Mouse (Mus musculus) embryo, embryonic 11 days (tissue): ENCODE data around the gene Rptor.
A peak's percentile ranks its signal among the peaks of the same experiment; 100 is the strongest.

ENCODE experiments used
- DNase-seq: peaks from one replicate; pipeline ENCODE4 v3.0.0-alpha.2; 2015

The Rptor gene

DNA sequence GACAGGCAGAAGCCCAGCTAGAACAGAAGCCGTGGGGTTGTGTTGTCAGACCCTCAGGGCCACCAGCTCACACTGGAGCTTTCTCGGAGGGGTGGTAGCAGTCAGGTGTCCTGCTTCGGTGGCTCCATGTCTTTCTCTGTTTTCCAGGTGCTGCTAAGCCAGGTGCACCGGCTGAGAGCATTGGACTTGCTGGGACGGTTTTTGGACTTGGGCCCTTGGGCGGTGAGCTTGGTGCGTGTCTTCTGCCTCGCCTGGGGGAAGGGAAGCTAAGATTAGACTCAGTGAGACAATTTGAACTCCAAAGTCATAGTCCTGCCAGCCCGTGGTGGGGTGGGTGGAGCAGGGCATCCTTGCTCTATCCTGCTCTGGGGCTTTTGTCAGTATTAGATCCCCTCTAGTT lies 218.8 kb downstream of the Rptor start:
- DNase-seq = no peak

DNA sequence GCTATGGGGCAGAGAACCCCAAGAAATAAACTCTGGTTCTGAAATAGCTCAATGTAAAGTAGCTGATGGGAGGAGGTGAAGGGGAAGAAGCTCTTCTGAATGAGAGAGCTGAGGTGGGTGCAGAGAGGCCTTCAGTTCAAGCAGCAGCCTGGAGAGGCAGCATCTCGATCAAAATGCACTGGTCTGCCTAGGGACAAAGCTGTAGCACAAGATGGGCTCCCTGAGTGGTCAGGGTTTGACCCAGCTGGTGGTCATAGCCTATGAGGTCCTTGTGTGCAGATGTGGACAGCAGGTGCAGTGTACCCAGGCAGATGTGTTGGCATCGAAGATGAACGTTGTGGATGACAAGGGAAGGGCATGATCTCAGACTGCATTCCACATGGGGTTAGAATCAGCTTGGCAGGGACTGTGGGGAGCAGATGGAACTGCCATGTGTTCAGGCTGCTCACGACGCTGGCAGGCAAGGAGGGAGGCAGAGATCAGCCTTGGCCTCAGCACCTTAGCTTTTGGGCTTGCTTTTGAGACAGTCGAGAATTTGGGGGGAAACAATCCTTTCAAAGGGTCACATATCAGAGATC lies 221.5 kb downstream of the Rptor start:
- DNase-seq = no peak

DNA sequence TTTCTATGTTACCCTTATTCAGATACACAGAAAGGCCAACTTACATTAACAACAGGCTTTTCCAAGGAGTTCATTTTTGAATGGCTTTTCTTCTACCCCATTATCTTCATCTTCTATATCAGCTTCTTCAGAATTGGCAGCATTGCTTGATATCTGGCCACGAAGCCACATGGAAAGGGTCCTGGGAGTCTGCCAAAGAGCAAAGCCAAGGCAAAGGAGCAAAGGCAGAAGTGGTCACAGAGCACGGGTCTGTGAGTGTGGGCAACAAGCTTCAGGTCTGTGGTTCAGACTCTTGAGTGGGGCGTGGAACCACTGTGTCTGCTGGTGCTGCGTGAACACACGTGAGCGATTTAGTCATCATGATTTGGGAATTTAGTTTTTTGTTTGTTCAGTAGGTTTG lies 223.1 kb downstream of the Rptor start:
- no peak for DNase-seq

DNA sequence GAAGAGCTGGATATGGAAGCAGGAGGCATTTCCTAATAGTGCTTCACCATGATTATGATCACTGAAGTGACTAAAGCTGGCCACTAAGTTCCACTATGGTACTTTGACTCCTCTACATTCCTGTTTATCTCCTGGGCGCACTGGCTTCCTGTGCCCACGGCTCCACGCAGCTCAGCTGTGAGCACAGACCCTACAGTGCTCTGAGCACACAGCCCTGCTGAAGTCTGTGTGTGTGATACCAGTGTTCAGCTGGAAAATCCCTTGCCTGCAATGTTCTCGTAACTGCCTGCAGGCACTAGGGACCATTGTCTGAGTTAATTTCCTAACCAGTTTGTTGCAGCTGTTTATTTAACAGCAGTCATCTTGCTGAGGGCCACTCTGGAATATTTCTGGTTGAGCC lies 223.5 kb downstream of the Rptor start:
- no peak for DNase-seq

DNA sequence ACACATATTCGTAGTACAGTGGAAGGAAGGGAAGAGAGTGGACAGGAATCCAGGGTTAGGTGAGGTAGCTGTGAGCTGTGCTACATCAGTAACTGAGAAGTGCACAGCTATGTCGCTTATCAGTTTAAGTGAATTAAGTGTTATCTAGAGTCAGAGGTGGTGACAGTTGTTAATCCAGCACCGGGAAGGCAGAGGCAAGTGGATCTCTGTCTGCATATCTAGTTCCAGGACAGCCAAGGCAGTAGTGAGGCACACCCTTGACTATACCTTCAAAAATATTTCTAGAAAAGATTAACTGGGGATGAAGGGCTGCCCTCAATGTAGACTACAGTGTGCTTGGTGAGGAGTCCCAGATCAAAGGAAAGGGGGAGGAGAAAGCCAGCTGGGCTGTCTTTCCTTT lies 226.4 kb downstream of the Rptor start:
- no peak for DNase-seq

DNA sequence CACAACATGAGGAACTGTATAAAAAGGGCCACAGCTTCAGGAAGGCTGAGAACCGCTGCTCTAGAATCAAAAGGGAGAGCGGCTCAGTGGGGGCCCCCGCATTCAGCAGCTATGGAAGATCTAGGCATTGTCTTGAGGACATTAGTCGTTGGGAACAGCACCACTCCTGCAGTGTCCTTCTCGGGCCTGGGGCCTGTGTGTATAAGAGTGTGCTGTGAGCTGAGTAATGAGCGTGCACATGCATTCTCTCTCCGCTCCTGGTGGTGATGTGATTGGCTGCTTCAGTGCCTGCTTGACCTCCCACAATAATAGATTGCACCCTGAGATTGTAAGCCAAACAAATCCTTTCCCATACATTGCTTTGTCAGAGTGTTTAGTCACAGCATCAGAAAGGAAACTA lies 229.0 kb downstream of the Rptor start:
- DNase-seq = peak; percentile 39

DNA sequence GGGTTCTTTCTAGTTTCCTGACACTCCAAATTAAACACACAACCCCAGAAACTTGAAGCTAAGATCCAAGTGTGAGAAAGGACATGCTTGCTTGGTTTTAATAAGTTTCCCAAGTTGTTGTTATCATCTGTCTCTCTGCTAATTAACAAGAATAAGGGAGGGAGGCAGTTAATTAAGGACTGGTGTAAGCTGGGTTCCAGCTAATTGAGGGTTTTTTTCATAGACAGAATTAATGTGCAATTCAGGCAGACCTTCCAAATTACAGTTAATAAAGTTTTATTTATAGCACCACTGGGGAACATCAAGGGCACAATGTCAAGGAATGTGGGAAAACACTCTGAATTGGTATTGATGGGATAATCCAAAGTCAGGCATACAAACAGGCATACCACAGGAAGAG lies 230.6 kb downstream of the Rptor start:
- DNase-seq = no peak

DNA sequence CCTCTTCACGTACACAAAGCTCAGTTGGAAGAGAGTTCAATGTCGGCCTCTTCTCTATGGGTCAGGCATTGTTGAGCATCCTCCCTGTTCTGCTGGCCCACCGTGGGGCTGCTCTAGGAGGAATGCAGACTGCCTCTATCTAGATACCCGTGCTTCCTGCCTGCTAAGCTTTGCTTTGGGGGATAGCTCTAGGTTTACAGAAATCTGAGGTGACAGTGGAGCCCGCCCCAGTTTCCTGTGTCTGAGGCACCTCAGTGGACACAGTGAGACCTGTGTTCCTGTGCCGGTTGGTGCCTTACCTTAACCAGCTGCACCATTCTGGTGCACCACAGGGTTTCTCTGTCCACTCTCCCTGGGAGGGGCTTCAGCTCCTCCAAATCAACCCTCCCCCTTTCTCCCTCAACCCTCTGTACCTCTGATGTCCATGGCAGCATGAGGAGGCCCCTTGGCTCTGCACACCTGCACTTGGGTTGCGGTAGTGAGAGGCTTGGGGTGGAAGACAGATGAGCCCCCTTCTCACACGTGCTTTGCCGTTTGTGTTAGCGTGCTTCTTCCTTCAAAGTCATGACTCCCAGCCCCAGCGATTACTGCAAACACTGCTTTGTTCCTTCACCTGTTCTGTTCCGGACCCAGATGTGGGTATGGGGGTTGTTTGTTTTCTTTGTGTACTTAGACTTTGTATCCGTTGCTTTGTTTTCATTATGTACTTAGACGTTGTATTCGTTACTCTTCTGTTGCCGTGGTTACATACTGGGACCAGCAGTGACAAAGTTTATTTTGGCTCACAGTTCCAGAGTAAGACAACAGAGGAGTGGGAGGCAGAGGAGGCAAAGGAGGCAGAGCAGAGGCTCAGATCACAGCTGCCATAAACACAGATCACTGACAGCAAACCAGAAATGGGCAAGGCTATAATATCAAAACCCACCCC lies 231.4 kb downstream of the Rptor start:
- DNase-seq = no peak

DNA sequence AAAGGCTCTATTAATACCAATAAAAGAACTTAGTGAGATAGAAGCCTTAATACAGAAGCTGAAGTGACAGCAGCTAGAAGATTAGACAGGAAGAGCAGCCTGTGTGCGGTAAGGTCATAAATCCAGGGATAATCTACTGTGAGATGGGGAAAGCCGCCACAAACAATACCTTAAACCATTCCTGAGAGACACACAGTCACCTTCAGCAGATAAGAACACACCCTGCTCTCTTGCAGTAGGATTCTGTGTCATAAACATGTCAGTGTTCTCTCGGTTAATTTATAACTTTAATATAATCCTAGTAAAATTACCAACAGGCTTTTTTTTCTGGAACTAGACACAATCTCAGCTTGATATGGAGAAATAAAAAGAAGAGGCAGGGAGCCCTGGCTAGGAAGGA lies 233.6 kb downstream of the Rptor start:
- DNase-seq = no peak

DNA sequence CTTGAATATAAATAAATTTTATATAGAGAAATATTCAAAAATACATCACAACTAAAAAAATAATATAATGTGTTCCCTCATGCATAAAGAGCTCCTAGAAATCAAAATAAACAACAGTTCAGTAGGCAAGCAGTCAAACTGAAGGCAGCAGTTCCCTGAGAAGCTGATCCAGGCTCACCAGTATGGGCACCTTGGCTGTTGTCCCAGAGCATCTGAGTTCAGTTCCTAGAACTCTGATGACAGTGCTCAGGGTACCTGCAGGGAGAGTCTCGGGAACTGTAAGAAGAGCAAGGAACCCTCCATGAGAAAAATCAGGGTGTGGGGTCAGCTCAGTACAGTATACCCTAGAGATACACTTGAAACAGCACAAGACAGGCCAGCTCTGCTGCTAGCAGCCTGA lies 235.1 kb downstream of the Rptor start:
- no peak for DNase-seq

DNA sequence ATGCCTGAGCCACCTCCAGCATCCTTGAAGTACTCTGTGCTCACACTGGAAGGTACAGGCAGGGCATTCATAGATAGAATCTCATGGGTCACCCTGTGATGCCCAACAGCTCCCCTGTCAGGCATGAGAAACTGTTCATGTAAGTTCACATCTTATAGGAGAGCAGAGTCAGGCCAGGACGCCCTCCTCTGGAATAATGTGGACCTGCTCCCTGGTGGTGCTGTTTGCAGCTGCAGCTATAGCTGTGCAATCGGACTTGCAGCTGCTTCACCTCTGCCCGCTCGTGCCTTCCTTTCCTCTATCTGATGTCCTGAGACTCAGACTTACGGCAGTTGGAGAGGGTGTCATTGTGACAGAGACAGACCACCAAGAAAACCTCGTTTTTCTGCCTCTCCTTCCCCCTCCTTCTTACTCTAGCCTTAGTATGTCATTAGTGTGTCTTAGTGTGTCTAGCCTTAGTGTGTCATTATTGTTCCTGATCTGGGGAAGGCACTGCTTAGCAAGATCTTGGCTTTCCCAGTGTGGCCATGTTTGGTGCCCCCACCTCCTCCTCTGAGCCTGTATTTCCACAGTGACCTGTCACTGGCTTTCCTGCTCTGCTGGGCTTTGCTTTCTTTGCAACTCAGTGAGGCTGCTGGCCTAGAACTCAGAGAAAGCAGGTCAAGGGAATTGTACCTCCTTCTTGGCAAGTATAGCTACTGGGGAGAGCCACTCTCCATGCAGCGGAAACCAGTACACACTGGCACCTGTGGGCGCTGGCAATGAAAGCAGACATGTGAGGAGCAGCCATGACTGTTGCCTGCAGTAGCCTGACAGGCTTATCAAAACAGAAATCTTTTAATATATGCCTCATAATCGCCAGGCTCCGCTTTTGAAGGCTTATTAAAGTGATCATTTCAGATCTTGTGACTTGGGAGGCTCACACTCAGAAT lies 237.0 kb downstream of the Rptor start:
- DNase-seq = no peak

DNA sequence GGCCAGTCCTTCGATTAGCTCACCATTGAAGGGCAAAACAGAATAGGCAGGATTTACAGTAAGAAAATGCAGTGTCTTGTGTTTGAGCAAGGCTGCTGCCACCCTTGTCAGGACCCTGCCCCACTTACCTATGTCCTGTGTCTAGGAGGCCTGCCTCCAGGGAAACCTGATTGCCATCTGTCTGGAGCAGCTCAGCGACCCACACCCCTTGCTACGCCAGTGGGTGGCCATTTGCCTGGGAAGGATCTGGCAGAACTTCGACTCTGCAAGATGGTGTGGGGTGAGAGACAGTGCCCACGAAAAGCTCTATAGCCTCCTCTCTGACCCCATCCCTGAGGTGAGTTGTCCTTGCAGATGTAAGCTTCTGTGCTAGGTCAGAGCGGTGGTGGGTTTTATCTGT lies 243.9 kb downstream of the Rptor start:
- DNase-seq = no peak

DNA sequence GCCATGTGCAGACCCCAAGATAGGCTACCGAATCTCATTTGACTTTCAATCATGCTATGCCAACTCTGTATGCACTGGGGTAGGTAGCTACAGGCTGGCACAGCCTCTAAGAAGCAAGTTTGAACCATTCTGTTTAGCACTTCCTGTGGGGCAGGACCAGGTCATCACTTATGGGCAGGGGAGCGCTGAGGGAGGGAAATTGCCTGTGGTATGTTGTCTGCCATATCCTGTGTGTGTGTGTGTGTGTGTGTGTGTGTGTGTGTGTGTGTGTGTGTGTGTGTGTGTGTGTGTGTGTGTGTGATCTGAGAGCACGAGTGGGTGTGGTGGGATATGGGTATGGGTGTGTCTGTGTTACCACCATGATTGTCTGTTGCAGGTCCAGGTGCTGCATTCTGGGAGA lies 244.4 kb downstream of the Rptor start:
- no peak for DNase-seq

DNA sequence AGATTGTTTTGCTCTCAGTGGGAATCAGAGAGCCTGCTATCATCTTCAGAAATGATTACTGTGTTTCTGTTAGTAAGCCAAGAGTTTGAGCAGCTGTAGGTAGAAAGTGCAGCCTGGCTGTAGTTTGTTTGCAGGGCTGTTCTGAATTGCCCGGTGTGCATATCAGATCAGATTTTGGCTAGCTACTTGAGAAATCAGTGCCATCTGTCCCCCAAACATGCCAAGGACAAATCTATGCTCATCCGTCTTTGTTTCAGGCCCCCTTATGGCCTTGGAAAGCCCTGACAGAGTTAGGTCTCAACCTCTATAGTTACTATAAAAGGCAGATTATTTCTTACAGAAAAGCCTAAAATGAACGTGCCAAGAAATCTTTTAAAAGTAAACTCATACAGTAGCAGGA lies 244.9 kb downstream of the Rptor start:
- DNase-seq = no peak

DNA sequence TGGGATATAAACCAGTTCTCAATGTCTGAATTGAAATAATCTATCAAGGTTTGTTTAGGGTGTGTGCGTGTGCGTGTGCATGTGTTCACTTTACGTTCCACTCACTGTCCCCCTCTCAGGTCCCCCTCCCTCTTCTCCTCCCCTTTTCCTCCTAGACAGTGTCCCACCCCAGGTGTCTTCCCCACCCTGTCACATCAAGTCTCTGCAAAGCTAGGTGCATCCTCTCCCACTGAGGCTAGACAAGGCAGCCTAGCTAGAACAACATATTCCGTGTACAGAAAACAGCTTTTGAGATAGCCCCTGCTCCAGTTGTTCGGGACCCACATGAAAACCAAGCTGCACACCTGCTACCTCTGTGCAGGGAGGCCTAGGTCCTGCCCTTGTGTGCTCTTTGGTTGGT lies 245.5 kb downstream of the Rptor start:
- DNase-seq = no peak

DNA sequence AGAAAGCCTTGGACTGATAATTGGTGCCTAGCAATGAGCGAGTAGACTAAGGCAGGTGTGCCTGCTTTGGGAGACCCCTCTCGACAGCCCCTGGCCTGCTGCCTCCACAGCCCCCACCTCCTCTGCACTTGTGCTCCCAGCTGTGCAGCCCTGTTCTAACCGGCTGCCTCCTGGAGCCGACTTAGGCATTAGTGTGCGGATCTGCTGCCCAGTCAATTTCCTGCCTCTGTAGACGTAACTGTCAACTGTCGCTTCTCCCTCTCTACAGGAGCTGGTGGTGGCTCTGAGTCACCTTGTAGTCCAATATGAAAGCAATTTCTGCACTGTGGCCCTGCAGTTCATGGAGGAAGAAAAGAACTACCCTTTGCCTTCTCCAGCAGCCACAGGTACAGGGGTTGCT lies 253.3 kb downstream of the Rptor start:
- no peak for DNase-seq

DNA sequence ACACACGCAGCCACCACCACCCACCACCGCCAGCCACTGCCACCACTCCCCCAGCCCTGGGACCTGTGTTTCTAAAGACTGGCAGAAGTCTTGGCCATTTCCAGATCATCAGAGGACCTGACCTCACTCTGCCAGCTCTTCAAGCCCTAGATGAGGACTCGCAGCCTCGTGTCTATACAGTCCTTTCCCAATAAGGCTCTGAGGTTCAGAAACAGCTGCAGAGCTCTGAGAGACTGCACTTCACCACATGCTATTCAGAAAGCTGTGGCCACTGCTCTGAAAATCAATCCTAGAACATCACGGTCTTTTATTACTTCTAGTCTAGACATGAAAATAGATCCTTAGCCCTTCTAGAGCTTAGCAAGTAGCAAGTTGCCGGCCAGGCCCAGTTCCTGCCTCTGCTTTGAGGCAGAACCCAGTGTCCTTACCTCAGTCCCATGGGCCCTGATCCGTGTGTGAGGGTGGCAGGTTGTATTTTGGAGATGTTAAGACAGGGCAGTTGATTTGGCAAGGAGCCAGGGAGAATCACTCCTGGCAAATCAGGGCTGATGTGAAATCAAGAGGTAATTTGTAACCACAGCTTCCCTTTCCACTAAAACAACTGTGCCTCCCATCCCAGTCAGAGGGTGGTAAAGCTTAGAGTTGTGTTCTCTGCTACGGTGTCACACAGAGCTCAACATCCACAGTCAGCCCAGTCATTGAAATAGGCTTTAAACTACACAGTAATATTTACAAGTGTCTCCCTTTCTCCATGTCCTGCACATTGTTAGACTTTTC lies 260.0 kb downstream of the Rptor start:
- DNase-seq = no peak

DNA sequence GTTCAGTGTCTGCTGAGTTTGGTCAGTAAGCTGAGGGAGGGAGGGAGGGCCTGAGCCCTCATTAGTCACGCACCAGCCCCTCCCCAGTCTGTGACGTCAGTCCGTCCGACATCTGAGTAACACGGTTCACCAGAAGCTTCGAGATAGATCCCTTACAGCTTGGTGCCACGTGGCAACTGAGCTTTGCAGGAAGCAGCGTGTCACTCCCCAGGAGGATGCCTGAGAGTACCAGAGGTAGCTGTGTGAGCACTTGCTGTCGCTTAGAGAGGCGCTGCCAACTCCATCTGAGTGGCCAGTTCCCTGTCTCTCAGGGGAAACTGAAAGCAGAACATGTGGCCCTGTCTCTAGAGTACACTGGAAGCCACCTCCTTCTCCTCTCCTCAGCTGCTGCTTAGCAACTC lies 260.7 kb downstream of the Rptor start:
- DNase-seq = peak; percentile 50

DNA sequence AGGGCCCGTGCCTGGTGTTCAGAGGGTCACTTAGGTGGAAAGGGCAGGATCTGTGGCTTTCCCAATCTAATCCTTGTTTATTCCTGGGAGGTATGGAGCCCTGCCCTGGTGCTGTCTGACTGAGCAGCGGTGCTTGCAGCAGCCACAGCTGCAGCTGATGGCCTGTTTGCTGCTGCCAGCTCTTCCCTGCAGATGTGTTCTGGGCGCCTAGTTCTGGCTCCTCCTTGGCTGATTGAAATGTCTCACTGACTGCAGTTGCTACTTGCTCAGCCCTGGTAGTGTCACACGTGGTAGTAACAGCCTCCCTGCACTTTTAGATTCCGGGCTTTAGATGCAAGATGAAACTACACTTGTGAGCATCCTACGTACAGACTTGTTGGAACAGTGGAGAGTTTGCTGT lies 264.1 kb downstream of the Rptor start:
- DNase-seq = no peak

DNA sequence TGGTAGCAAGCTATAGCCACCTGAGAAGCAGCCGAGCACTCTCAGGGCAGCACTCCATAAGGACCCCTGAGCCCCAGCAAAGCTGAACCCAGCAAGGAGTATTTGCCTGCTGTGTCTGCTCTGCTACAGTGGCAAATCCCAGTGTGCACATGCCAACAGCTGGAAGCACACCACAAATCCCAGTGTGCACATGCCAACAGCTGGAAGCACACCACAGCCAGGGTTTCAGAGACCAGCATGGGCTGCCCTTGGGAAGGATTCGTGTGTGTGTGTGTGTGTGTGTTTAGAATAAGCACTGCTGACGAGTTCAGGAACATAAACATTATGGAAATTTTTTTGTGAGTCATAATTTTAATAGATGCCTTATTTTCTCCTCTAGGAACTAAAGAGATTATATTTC lies 265.4 kb downstream of the Rptor start:
- DNase-seq = no peak

DNA sequence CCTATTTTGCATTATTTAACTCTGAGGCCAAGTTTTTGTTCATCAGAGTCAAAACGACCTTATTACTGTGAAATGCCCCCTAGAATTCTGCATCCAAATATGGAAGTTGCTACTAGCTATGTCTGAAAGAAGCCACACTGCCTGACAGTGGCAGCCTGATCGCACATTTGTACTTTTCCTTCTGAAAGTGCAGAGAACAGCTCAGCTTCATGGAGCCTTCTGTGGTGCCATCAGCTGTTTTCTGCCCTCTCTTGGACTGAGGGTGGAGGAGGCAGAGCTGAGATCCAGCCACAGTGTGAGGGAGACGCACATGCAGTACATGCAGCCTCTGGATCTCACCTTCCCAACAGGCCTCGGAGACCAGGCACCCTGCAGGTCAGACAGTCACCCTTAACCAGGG lies 265.9 kb downstream of the Rptor start:
- DNase-seq = no peak

DNA sequence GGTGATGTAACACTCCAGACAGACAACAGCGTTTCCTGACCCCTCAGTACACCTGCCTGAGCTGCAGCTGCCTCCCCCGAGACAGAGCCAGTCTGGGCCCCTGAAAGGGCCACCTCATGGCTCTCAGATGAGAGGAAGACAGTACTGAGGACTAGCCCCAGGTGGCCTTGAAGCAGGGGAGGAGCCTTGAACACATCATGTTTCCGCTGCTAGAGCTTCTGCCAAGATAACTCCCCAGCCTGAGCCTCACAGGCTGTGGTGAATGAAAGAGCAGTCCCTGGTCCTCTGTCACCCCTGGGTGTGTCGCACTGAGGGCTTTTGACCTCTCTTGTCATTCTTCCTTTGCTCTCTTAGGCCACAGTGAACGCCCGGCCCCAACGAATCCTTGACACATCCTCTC lies 268.4 kb downstream of the Rptor start:
- no peak for DNase-seq

DNA sequence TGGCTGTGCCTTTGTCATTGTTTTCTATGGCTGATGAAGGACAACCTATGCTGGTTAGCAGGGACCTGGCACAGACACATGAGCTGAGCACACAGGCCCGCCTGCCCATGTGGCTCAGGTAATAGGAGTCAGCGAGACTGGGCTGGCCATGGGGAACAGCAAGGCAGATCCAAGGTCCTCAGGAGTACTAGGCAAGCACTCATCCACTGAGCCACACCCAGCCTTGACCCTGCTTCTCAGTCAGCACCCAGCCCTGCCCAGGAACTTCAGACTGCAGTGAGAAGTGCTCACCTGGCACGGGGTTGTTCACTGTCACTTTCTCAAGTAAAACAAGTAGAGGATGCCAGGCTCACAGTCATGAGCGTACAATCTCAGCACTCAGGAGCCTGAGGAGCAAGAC lies 270.9 kb downstream of the Rptor start:
- DNase-seq = no peak
